Mouse (Mus musculus) E14TG2a.4 (cell line): Measurements from ENCODE around the gene Rprml.
"Not testable (repeated sequence)": the region's sequence is repeated elsewhere in the genome, so short reads cannot be mapped to it uniquely, and the experiment has no call there.

Experiments
- CTCF ChIP-seq: conservative IDR thresholded peaks from 2 replicates; pipeline ENCODE4 v1.5.1; 2014; ENCODE audit warnings: low read length
- NANOG ChIP-seq: IDR thresholded peaks from 2 replicates; pipeline ENCODE4 v1.6.1; 2014; ENCODE audit warnings: borderline replicate concordance, low read length, mixed read lengths
- POU5F1 ChIP-seq: IDR thresholded peaks from 2 replicates; pipeline ENCODE4 v1.6.1; 2014; ENCODE audit warnings: low read length, borderline replicate concordance

DNA sequence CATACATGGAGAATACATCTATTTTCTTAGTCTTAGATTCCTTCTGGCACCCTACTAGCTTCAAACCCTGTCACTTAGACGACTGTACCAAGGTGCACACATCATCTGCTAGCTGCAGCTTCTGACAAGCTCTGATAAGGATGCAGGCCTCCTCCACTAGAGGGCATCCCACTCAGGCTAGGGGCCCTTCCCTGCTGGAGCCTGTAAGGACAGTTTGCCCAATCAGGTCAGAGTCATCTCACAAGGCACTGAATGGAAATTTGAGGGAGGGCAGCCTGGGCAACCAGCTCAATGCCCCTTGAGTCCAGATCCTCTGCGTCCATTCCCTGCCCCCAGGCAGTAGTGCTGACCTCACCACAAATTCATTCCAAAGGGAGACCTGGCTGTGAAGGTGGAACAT is 27.7 kb downstream of the Rprml start:
- peak; percentile 51 for TF ChIP-seq CTCF
- not testable (repeated sequence) for TF ChIP-seq POU5F1, NANOG
